Mouse (Mus musculus): ENCODE measurements around the gene Aven. TPM values are rescaled to one million over a fixed set of nuclear protein-coding genes. Genes with fewer than 3 reads are reported as not detected.
A peak's percentile ranks its signal among the peaks of the same experiment; 100 is the strongest.

The Aven gene
- total RNA-seq, 2 experiments from 2014 or later = 8.7 to 10.2 TPM

GRCm38 (mm10) chr2:112532812-112533496, 40.2 kb downstream of the Aven start:
- Histone ChIP-seq H3K4me3 (peak overlapping the region; percentile 15; the same call in 1 of the 2 replicates), H3K27ac (no peak overlapping the region)
- no peak for DNase-seq (ENCODE audit: low spot score in 2 of 2)
- no peak for TF ChIP-seq CTCF (conservative IDR thresholded peaks at IDR 0.05)

- DNase-seq (ENCODE audit: low spot score in 2 of 2) = no peak
- Histone ChIP-seq H3K4me3 (peak overlapping the region; percentile 44), H3K27ac (peak overlapping the region; percentile 48; the same call in 1 of the 2 replicates)
- TF ChIP-seq CTCF (conservative IDR thresholded peaks at IDR 0.05) = 0 out of 2 replicates have a peak, but pooled peaks have one; percentile 4
Observed at GRCm38 (mm10) chr2:112534677-112535222, 42.0 kb downstream of the Aven start.

GRCm38 (mm10) chr2:112538783-112539182, 46.0 kb downstream of the Aven start:
- TF ChIP-seq CTCF (conservative IDR thresholded peaks at IDR 0.05) = peak; percentile 90
- no peak for DNase-seq (ENCODE audit: low spot score in 2 of 2)
- H3K27ac ChIP-seq = no peak overlapping the region
- H3K4me3 ChIP-seq = no peak overlapping the region

- Histone ChIP-seq H3K4me3 (no peak overlapping the region), H3K27ac (peak overlapping the region; percentile 56; the same call in 1 of the 2 replicates)
- no peak for TF ChIP-seq CTCF (conservative IDR thresholded peaks at IDR 0.05)
- DNase-seq (ENCODE audit: low spot score in 2 of 2) = peak; percentile 37 to 61
Observed at GRCm38 (mm10) chr2:112541695-112542285, 49.0 kb downstream of the Aven start.

- Histone ChIP-seq H3K4me3 (no peak overlapping the region), H3K27ac (no peak overlapping the region)
- DNase-seq (ENCODE audit: low spot score in 2 of 2) = no peak
- TF ChIP-seq CTCF (conservative IDR thresholded peaks at IDR 0.05) = no peak
Observed at GRCm38 (mm10) chr2:112556527-112556926, 63.8 kb downstream of the Aven start.

GRCm38 (mm10) chr2:112557453-112557852, 64.7 kb downstream of the Aven start:
- Histone ChIP-seq H3K4me3 (no peak overlapping the region), H3K27ac (no peak overlapping the region)
- no peak for TF ChIP-seq CTCF (conservative IDR thresholded peaks at IDR 0.05)
- no peak for DNase-seq (ENCODE audit: low spot score in 2 of 2)

GRCm38 (mm10) chr2:112561549-112561948, 68.8 kb downstream of the Aven start:
- H3K27ac ChIP-seq = no peak overlapping the region
- H3K4me3 ChIP-seq = no peak overlapping the region
- DNase-seq (ENCODE audit: low spot score in 2 of 2) = no peak
- TF ChIP-seq CTCF (conservative IDR thresholded peaks at IDR 0.05) = no peak

- no peak for DNase-seq (ENCODE audit: low spot score in 2 of 2)
- no peak overlapping the region for H3K27ac ChIP-seq
- no peak for TF ChIP-seq CTCF (conservative IDR thresholded peaks at IDR 0.05)
Observed at GRCm38 (mm10) chr2:112565060-112565459, 72.3 kb downstream of the Aven start.

GRCm38 (mm10) chr2:112566290-112567085, 73.7 kb downstream of the Aven start:
- peak overlapping the region; percentile 36 for H3K27ac ChIP-seq
- no peak for DNase-seq (ENCODE audit: low spot score in 2 of 2)
- TF ChIP-seq CTCF (conservative IDR thresholded peaks at IDR 0.05) = no peak
- H3K4me3 ChIP-seq = no peak overlapping the region

More at GRCm38 (mm10) chr2:112565060-112565459, 72.3 kb downstream of the Aven start:
- no peak overlapping the region for H3K4me3 ChIP-seq

GRCm38 (mm10) chr2:112567786-112568185, 75.0 kb downstream of the Aven start:
- Histone ChIP-seq H3K27ac (no peak overlapping the region), H3K4me3 (no peak overlapping the region)
- TF ChIP-seq CTCF (conservative IDR thresholded peaks at IDR 0.05) = no peak
- no peak for DNase-seq (ENCODE audit: low spot score in 2 of 2)

- Histone ChIP-seq H3K4me3 (peak overlapping the region; percentile 33), H3K27ac (peak overlapping the region; percentile 92)
- DNase-seq (ENCODE audit: low spot score in 2 of 2) = peak in 1 of 2 experiments; percentile 60
- no peak for TF ChIP-seq CTCF (conservative IDR thresholded peaks at IDR 0.05)
Observed at GRCm38 (mm10) chr2:112590985-112591384, 98.2 kb downstream of the Aven start.

- H3K27ac ChIP-seq = peak overlapping the region; percentile 92
- peak overlapping the region; percentile 33 for H3K4me3 ChIP-seq
- no peak for TF ChIP-seq CTCF (conservative IDR thresholded peaks at IDR 0.05)
Observed at GRCm38 (mm10) chr2:112591451-112591871, 98.7 kb downstream of the Aven start.

GRCm38 (mm10) chr2:112593322-112593721, 100.6 kb downstream of the Aven start:
- Histone ChIP-seq H3K4me3 (no peak overlapping the region), H3K27ac (peak overlapping the region; percentile 92)
- no peak for DNase-seq (ENCODE audit: low spot score in 2 of 2)
- TF ChIP-seq CTCF (conservative IDR thresholded peaks at IDR 0.05) = no peak

More at GRCm38 (mm10) chr2:112591451-112591871, 98.7 kb downstream of the Aven start:
- peak; percentile 53 to 60 for DNase-seq (ENCODE audit: low spot score in 2 of 2)
